Mouse (Mus musculus): ENCODE data around the gene Rtn4rl2. TPM values are rescaled to one million over a fixed set of nuclear protein-coding genes. Genes with fewer than 3 reads are reported as not detected.

The Rtn4rl2 gene
- polyA plus RNA-seq, 1 experiment = not detected

GRCm38 (mm10) chr2:84870623-84871160 is 15.8 kb downstream of the Rtn4rl2 start:
- no peak for TF ChIP-seq EP300 (IDR thresholded peaks at IDR 0.05; ENCODE audit: insufficient read depth, low read depth, low read length)
- peak; percentile 48 for TF ChIP-seq CTCF (IDR thresholded peaks at IDR 0.05; ENCODE audit: low read depth, low read length)
- Histone ChIP-seq H3K27ac (ENCODE audit: insufficient read depth, low read length) (no peak overlapping the region), H3K9ac (ENCODE audit: low read depth, poor library complexity, severe bottlenecking) (no peak overlapping the region), H3K9me3 (replicated peaks; ENCODE audit: control insufficient read depth, insufficient read depth, low read length, poor library complexity, severe bottlenecking) (no peaks in the 10 kb centered on the region), H3K36me3 (ENCODE audit: control insufficient read depth, insufficient read depth, low read length, poor library complexity, severe bottlenecking) (no peaks in the 10 kb centered on the region), H3K4me1 (ENCODE audit: control insufficient read depth, insufficient read depth, low read length) (no peaks in the 10 kb centered on the region), H3K27me3 (ENCODE audit: control insufficient read depth, insufficient read depth, low read length, poor library complexity, severe bottlenecking) (peaks cover 18% of the 10 kb centered on the region), H3K4me3 (ENCODE audit: low read depth, low read length) (no peak overlapping the region)

- no peaks in the 10 kb centered on the region for H3K36me3 ChIP-seq (ENCODE audit: control insufficient read depth, insufficient read depth, low read length, poor library complexity, severe bottlenecking)
- H3K4me1 ChIP-seq (ENCODE audit: control insufficient read depth, insufficient read depth, low read length) = no peaks in the 10 kb centered on the region
- H3K9ac ChIP-seq (ENCODE audit: low read depth, poor library complexity, severe bottlenecking) = no peak overlapping the region
- H3K27me3 ChIP-seq (ENCODE audit: control insufficient read depth, insufficient read depth, low read length, poor library complexity, severe bottlenecking) = peaks cover 18% of the 10 kb centered on the region
- TF ChIP-seq POLR2A (IDR thresholded peaks at IDR 0.05; ENCODE audit: insufficient read depth, low read length) = no peak
- TF ChIP-seq EP300 (IDR thresholded peaks at IDR 0.05; ENCODE audit: insufficient read depth, low read depth, low read length) = no peak
- no peak for TF ChIP-seq CTCF (IDR thresholded peaks at IDR 0.05; ENCODE audit: low read depth, low read length)
- no peak overlapping the region for H3K27ac ChIP-seq (ENCODE audit: insufficient read depth, low read length)
- H3K4me3 ChIP-seq (ENCODE audit: low read depth, low read length) = no peak overlapping the region
- no peaks in the 10 kb centered on the region for H3K9me3 ChIP-seq (replicated peaks; ENCODE audit: control insufficient read depth, insufficient read depth, low read length, poor library complexity, severe bottlenecking)
These were observed 17.5 kb downstream of the Rtn4rl2 start for GRCm38 (mm10) chr2:84868977-84869376.

GRCm38 (mm10) chr2:84868521-84868943 is 18.0 kb downstream of the Rtn4rl2 start:
- TF ChIP-seq POLR2A (IDR thresholded peaks at IDR 0.05; ENCODE audit: insufficient read depth, low read length) (no peak), CTCF (IDR thresholded peaks at IDR 0.05; ENCODE audit: low read depth, low read length) (peak; percentile 96)
- no peaks in the 10 kb centered on the region for H3K9me3 ChIP-seq (replicated peaks; ENCODE audit: control insufficient read depth, insufficient read depth, low read length, poor library complexity, severe bottlenecking)

GRCm38 (mm10) chr2:84865616-84866571 is 20.6 kb downstream of the Rtn4rl2 start:
- Histone ChIP-seq H3K4me1 (ENCODE audit: control insufficient read depth, insufficient read depth, low read length) (no peaks in the 10 kb centered on the region), H3K27me3 (ENCODE audit: control insufficient read depth, insufficient read depth, low read length, poor library complexity, severe bottlenecking) (peaks cover 3% of the 10 kb centered on the region; the same call in 1 of the 2 replicates), H3K36me3 (ENCODE audit: control insufficient read depth, insufficient read depth, low read length, poor library complexity, severe bottlenecking) (peaks cover 4% of the 10 kb centered on the region), H3K27ac (ENCODE audit: insufficient read depth, low read length) (no peak overlapping the region), H3K9me3 (replicated peaks; ENCODE audit: control insufficient read depth, insufficient read depth, low read length, poor library complexity, severe bottlenecking) (no peaks in the 10 kb centered on the region), H3K9ac (ENCODE audit: low read depth, poor library complexity, severe bottlenecking) (peak overlapping the region; percentile 44), H3K4me3 (ENCODE audit: low read depth, low read length) (peak overlapping the region; percentile 61)
- TF ChIP-seq CTCF (IDR thresholded peaks at IDR 0.05; ENCODE audit: low read depth, low read length) (peak; percentile 85), POLR2A (IDR thresholded peaks at IDR 0.05; ENCODE audit: insufficient read depth, low read length) (no peak)

More at GRCm38 (mm10) chr2:84868521-84868943, 18.0 kb downstream of the Rtn4rl2 start:
- Histone ChIP-seq H3K27me3 (ENCODE audit: control insufficient read depth, insufficient read depth, low read length, poor library complexity, severe bottlenecking) (peaks cover 18% of the 10 kb centered on the region), H3K9ac (ENCODE audit: low read depth, poor library complexity, severe bottlenecking) (no peak overlapping the region), H3K27ac (ENCODE audit: insufficient read depth, low read length) (no peak overlapping the region), H3K36me3 (ENCODE audit: control insufficient read depth, insufficient read depth, low read length, poor library complexity, severe bottlenecking) (no peaks in the 10 kb centered on the region), H3K4me1 (ENCODE audit: control insufficient read depth, insufficient read depth, low read length) (no peaks in the 10 kb centered on the region), H3K4me3 (ENCODE audit: low read depth, low read length) (no peak overlapping the region)

GRCm38 (mm10) chr2:84862231-84862630 is 24.3 kb downstream of the Rtn4rl2 start:
- Histone ChIP-seq H3K27me3 (ENCODE audit: control insufficient read depth, insufficient read depth, low read length, poor library complexity, severe bottlenecking) (peaks cover 3% of the 10 kb centered on the region; the same call in 1 of the 2 replicates), H3K4me1 (ENCODE audit: control insufficient read depth, insufficient read depth, low read length) (no peaks in the 10 kb centered on the region), H3K36me3 (ENCODE audit: control insufficient read depth, insufficient read depth, low read length, poor library complexity, severe bottlenecking) (peaks cover 7% of the 10 kb centered on the region), H3K9me3 (replicated peaks; ENCODE audit: control insufficient read depth, insufficient read depth, low read length, poor library complexity, severe bottlenecking) (no peaks in the 10 kb centered on the region), H3K9ac (ENCODE audit: low read depth, poor library complexity, severe bottlenecking) (no peak overlapping the region), H3K4me3 (ENCODE audit: low read depth, low read length) (no peak overlapping the region), H3K27ac (ENCODE audit: insufficient read depth, low read length) (no peak overlapping the region)
- TF ChIP-seq CTCF (IDR thresholded peaks at IDR 0.05; ENCODE audit: low read depth, low read length) (no peak), EP300 (IDR thresholded peaks at IDR 0.05; ENCODE audit: insufficient read depth, low read depth, low read length) (no peak), POLR2A (IDR thresholded peaks at IDR 0.05; ENCODE audit: insufficient read depth, low read length) (no peak)

DNA sequence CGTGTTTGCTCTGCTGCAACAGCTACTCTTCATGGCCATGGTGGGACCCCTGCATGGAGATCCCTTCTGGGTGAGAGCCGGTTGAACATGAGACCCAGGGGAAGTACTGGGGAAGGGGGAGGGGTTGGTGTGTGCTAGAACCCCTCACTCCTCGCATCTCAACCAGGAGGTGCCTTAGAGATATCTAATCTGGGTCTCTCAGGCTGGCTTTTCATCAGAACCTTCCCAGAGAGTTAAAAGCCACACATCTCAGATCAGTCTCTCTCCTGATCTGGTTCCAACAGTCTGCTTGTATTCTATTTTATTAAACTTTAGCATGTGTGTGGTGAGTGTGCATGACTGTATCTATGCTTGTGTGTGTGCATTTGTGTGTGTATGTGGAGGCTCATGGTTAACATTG is 25.1 kb downstream of the Rtn4rl2 start:
- no peaks in the 10 kb centered on the region for H3K9me3 ChIP-seq (replicated peaks; ENCODE audit: control insufficient read depth, insufficient read depth, low read length, poor library complexity, severe bottlenecking)
- peaks cover 2% of the 10 kb centered on the region; the same call in 1 of the 2 replicates for H3K27me3 ChIP-seq (ENCODE audit: control insufficient read depth, insufficient read depth, low read length, poor library complexity, severe bottlenecking)
- no peak overlapping the region for H3K27ac ChIP-seq (ENCODE audit: insufficient read depth, low read length)
- no peaks in the 10 kb centered on the region for H3K4me1 ChIP-seq (ENCODE audit: control insufficient read depth, insufficient read depth, low read length)
- no peak overlapping the region for H3K9ac ChIP-seq (ENCODE audit: low read depth, poor library complexity, severe bottlenecking)
- no peak overlapping the region for H3K4me3 ChIP-seq (ENCODE audit: low read depth, low read length)
- H3K36me3 ChIP-seq (ENCODE audit: control insufficient read depth, insufficient read depth, low read length, poor library complexity, severe bottlenecking) = peaks cover 7% of the 10 kb centered on the region
- TF ChIP-seq POLR2A (IDR thresholded peaks at IDR 0.05; ENCODE audit: insufficient read depth, low read length) (no peak), EP300 (IDR thresholded peaks at IDR 0.05; ENCODE audit: insufficient read depth, low read depth, low read length) (no peak), CTCF (IDR thresholded peaks at IDR 0.05; ENCODE audit: low read depth, low read length) (no peak)
